Mouse (Mus musculus): ENCODE data around the gene Upk3a.
A peak's percentile ranks its signal among the peaks of the same experiment; 100 is the strongest.
"Not testable (repeated sequence)": the region's sequence is repeated elsewhere in the genome, so short reads cannot be mapped to it uniquely, and the experiment has no call there.

The Upk3a gene

DNA sequence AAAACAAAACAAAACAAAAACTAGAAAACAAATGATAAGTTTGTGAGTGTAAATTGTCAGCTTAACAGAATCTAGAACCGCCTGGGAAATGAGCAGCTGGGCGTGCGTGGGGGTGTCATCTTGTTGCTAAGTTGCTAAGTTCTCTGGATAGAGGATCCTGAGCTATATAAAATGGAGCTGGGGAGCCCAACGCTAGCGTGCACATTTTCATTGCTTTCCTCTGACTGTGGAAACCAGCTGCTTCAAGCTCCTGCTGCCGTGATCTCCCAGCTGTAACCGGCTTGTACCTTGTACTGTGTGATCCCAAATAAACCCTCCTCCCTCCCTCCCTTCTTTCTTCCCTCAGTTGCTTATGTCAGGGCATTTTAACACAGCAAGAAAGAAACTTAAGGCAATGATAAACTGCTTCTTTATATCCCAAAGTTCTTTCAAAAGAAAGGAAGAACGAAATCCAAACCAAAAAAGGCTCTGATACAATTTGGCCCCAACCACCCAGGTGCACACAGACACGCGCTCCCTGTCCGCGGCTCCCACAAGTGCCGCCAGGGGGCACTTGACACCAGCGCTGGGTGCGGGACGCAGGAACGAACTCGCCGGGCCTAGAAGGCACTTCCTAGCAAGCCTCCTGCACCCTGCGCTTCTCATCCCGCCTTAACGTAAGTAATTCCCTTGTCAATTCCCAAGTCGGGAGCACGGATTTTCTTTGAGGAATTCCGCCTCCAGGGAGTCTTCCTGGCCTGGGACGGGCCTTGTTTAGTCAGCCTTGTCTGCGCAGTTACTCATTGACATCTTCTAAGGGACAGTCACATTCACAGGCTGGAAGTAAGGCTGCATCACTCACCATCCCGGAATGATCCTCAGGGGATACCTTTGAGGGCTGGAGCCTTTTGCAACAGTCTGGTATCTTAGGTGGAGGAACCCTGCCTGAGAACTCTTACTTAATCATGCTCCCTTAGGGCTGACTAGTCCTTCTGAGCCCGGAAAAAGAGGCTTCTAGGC is 15.7 kb upstream of the Upk3a start:
- peak; percentile 69 to 75 for DNase-seq

DNA sequence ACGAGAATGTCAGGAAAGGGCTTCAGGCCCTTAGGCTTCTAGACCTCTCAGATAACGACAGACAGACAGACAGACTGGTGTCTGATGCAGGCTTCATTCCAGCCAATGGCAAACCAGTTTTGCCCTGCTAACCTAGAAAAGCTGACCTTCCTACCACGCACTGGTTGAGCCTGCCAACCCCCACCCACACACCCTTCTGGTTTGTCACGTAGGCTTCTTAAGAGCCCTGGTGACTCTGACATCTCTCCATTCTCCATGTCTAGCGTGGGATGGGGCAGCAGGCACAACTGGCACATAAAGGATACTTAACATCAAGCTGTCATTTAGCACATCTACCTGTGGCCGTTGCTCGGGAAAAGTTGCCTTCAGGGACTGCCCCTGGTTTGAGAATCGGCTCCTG is 7.3 kb upstream of the Upk3a start:
- DNase-seq = no peak

DNA sequence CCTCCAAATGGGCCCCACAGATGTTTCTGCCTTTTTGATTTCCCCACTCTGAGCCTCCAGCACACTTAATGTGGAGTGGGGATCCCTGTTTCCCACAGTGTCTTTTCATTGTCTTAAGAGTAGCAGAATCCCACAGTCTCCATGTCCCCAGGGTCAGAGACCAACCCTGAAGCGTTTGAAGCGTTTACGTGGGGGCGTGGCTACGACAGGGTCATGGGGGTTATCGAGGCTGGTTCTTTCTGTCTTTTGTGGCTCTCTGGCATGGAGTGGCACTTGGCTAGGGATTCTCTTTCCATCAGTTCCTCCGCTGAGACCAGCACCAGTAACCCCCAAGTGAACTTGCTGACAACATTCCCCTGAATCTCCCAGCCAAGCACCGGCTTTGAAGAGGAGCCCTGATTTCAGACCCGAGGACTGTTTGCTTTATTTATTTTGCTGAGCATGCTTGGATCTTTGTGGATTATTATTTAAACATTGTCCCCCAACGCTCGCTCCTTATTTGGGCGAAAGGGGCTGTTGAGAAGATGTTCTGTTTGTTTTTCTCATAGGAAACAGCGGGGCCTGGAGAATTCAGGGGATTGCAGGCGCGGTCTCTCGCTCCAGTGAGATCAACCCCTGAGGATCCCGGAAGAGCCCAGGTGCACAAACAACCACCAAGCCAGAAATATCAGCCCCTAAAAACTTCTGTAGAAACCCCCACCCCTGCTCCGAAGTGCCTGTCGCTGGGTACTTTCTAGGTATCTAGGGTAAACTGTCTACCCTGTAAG is 4.9 kb upstream of the Upk3a start:
- DNase-seq = no peak

DNA sequence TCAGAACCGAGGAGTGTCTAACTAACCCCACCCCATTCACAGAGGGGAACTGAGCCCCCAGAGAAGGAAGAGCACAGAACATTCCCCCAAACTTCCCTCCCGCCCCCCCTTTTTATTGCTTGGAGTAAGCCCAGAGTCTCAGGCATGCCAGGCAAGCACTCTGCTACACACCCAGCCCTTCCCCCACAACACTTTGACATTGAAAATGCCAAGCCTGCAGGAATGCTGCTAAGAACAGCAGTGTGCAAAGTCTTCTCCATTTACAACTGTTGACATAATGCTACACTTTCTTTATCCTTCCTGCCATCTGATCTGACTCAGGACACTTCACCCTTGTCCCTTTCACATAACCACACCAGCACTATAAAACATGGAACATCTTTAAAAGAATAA is 4.3 kb upstream of the Upk3a start:
- DNase-seq = peak; percentile 18 to 44

DNA sequence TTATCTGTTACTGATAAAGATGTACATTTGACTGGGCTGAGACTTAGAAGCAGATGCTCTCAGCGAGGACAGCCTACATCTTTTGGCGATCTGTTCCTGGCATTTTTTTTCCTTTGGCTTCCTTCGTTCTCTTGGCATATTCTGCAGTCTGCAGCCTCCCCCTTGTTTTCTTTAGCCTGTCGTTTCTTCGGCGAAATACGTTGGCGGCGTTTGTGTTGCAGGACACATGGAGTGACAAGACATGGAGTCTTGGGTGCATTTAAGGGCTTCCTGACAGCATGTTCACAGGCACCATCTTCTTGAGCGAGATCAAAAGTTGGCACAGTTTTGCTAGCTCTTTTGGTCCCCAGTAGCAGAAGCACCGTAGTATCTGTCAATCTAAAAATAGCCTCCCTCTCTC is 1.2 kb upstream of the Upk3a start:
- DNase-seq = no peak

DNA sequence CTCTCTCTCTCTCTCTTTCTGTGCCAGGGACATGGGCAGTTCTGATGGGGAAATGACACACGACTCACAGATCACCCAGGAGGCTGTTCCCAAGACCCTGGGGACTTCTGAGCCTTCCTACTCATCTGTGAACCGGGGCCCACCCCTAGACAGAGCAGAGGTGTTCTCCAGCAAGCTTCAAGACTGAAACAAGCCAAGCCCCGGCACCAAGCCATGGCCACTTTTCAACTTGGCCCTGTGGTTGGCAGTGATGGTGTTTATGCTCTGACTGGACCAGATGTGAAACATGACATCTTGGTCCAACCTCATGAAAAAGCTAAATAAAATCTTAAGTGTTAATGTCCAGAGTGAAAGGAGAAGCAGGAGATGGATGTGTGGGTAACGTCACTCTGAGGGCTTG is 5.3 kb downstream of the Upk3a start:
- no peak for DNase-seq

DNA sequence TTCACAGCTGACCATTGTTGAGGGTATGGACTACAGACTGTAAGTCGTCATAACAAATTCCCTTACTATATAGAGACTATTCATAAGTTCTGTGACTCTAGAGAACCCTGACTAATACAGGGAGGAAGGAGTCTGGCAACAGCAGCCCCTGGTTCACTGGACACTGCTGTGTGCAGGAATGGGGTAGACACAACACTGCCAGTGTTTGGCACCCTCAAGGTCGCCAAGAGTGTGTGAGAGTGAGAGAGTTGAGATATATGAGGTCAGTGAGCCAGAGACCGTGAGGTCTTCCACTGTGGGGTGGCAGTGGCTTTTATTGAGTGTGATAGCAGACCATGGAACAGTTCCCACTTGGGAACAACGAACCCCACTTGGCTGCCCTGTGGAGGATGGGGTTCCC is 9.3 kb downstream of the Upk3a start:
- no peak for DNase-seq

DNA sequence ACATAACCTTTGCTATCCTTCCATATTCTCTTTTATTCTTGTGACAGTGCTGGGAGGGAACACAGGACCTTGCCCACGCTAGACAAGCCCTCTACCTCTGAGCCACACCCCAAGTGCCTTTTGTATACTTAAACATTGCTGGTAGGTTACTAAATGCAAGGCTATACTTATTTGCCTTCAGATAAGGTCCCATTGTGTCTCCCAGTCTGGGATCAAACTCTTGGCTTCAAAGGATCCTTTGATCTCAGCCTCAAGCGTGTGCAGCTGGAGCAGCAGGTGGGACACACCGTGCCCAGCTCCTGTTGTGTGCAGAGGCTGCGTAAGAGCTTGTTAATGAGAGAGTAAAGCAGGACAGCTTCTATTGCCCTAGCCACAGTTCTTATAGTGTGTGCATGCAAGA is 10.8 kb downstream of the Upk3a start:
- no peak for DNase-seq

DNA sequence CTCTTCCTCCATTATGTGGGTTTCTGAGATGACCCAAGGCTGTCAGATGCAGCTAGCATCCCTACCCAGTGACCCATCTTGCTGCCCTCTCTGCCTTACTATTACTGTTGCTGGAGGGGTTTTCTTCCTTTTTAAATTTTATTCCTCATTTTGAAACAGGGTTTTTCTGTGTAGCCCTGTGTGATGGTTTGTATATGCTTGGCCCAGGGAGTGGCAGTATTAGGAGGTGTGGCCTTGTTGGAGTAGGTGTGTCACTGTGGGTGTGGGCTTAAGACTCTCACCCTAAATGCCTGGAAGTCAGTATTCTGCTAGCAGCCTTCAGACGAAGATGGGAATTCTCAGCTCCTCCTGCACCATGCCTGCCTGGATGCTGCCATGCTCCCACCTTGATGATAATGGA is 11.7 kb downstream of the Upk3a start, which contains the start of gene Fam118a:
TSS of gene Fam118a (plus strand) at position 301 of the 400 bp plus-strand sequence.
- not testable (repeated sequence) for DNase-seq

DNA sequence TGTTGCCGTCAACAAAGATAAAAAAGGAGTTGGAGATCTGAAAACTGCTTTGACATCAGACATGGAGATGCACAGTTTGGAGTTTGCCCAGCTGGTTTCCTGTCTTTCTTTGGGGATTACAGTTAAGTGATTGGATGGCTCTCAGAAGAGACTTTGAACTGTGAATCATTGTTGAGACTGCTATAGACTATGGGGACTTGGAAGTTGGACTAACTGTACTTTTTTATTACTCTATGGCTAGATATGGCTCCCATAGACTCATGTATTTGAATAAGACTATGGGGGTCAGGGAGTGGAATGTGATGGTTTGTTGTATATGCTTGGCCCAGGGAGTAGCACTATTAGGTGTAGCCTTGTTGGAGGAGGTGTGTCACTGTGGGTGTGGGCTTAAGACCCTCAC is 13.7 kb downstream of the Upk3a start:
- DNase-seq = not testable (repeated sequence)

DNA sequence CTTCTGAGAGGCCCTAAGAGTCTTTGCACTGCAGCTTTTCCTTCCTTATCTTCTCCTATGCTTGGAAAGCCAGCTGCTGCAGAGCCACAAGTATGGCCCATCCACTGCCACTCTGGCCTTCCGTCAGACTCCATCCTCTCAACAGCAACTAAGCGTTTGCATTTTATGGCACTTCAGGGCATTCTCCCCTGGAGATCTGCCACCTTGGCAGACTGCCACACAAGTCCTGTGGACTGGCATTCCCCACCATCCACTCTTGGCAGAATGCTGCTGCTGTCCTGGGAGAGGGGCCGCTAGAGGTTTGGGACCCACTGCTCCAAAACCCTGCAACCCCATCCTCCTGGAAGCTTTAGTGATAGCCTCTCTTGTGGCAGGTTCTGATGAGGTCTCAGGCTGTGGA is 14.9 kb downstream of the Upk3a start:
- DNase-seq = no peak

DNA sequence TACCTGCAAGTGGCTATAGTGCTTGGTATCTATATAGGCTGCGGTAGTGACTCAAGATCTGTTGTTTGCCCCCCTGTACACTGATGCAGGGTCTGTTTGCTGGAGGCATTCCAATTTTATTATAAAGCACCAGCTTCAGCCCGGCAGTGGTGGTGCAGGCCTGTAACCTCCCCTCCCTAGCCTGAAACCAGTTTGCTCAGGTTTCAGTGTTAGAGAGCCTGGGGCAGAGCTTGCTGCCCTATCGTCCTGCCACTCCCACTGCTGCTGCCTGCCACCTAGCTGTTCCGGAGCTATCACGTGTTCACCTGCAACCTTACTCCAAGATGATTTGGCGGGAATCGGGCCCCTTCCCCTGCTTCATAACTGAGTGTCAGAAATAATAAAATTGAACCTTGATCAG is 17.0 kb downstream of the Upk3a start:
- DNase-seq = peak; percentile 18 to 55

DNA sequence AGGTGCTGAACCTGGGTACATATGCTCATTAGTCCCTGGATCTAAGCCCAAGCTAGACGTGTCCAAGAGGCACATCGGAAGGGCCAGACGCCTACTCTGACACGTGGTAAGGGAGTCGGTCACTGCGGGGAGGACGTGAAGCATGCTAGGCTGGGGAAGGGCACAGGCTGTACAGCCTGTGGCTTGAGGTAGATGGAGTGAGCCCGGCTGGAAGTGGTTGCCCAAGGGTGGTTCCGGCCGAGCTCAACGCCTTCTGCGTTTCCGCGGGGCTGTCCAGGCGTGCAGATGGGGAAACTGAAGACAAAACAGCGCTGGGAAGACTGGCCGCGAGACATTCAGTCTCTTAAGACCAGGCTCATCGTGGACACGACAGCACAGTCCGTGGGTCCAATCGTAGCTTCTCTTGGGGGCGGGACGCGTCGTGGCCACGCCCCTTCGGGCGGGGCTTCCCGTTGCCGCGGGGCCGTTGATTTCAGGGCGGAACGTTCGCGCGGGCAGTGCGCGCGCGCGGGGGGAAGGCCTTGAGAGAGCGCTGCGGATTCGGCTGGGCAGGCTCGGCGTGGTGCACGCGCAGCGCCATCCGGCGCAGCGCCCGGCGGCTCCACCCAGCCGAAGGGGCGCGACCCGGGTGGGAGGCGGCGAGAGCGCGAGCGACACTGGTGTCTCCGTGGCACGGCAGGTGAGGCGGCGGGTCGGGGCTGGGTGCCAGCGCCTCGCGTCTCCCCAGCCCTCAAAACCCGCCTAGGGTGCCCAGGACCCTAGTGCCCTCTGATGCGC is 19.8 kb downstream of the Upk3a start:
- DNase-seq = peak; percentile 96 to 97

DNA sequence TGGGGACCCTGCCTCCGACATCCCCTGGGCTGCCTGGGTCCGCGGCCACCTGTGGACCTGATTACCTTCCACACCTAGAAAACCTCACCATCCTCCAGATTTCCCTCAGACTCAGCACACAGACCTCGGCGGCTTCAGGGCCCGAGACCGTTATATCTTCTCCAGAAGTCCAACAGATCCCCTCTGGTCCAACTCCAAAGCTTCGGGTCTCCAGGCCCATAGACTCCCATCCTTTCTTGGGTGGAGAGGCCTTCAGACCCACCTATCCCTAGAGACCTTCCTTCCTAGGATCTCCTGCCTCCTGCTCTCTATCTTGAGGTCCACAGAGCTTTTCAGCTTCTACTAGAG is 20.4 kb downstream of the Upk3a start:
- DNase-seq = no peak

DNA sequence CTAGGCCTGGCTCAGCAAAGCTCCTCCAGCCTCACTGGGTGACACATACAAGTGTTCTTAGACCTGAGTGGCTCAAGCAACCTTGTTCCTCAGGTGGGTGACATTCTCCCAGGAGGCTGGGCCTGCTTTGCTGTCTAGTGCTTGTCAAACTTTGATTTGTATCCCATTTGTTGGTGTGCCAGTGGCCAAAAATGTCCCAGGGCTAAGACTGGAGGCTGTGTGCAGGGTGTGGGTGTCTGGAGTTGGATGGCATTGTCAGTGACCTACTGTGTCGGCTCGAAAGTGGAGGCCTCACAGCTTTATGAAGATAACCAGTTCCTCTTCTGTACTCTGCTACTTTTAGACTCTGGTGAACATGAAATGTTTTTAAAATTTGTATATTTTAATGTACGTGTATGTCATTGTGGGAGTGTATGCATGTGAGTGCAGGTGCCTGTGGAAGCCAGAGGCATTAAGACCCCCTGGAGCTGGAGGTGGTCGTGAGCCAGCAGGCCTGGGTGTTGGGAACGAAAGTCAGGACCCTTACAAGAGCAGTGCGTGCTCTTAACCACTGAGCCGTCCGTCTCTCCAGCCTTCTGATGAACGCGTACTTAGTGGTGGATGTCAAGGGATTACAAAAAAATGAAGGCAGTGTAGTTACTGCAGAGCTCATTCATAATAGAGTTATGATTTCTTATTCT is 24.7 kb downstream of the Upk3a start:
- no peak for DNase-seq

DNA sequence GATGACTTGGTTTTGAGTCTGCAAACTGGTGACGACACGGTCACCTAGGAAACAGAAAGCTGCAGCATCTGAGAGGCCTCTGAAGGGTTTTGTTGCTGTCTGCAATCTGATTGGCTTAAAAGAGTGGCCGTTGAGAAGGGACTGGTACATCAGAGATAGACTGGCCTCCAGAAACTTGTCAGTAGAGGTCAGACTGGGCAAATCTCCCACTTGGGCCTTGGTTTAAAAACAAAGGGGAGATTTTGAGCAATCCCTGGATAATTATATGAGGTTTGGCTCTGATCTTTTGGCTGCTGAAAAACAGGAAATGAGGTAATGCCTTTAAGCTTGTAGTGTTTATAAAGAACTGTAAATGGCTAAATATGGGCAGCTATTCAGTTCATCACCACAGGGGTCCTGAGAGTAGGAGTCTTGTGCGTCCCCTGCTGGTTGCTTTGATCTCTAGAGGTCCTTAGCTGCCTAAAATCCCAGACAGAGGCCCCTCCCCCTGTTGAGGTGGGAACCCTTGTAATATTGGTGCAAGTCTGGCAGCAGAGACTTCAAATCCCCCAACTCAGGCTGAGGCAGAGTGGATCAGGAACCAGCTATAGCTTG is 25.5 kb downstream of the Upk3a start:
- peak; percentile 62 to 73 for DNase-seq

DNA sequence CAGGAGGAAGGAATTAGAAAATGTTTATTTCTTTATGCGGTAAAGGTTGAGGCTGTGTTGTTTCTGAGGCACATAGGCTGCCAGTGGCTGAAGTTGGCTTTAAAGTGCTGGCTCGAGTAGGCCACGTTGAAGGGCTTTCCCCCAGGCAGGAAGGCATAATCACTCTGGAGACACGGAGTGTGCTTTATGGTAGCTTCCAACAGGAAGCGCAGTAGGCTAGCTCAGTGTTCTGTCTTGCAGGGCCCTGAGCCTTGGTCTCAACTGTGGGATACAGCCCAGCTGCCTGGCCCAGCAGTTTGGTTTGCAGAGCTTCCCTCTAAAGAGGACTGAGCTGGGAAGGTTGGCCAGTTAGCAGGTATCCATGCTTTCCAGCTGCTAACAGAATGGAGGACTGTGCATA is 26.2 kb downstream of the Upk3a start:
- DNase-seq = no peak

DNA sequence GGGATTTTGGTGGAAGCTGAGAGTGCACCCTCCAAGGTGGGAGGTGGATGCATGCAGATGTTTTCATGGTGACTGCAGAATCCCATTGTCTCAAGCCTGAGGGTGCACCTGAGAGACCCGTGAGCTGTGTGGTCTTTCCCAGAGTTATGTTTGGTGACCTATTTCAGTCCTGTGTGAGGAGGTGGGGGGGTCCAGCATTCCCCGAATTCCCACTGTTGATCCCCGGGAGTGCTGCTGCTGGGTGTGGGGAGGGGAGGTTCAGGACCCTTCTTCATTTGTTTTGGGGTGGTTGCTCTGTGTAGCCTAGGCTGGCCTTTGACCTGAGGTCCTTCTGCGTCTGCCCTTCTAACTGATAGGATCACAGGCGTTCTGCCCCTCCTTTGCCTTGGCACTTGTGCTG is 26.8 kb downstream of the Upk3a start:
- no peak for DNase-seq

DNA sequence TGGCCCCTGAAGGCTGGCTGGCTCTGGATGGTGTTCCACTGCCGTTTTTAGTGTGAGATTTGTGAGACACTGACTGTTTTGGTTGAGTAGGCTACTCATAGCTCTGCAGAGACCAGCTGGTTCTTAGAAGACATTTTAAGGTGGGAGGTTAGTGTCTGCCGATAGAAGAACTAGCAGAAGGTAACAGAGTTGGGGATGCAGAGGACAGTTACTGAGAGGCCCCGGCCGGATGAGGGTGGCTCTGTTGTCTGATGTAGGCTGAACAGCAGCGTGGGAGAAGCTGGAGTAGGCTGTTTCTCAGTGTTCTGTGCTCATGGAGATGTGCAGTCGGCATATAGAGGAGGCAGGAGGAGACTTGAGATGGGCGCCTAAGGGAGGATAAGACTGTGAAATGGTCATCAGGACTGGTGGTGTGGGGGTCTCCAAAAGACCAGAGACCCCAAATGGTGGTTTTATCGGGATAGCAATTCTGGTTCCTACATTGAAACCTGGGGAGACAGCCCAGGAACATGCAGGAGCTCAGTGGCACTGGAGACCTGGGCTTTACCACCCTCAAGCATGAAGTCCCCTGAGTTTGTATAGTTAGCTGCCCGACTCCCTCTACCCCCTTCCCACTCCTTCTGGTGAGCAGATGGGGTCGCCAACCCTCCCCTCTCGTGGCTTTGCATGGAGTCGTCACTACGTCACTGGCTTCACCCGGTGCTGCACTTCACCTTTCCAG is 29.4 kb downstream of the Upk3a start:
- DNase-seq = no peak

DNA sequence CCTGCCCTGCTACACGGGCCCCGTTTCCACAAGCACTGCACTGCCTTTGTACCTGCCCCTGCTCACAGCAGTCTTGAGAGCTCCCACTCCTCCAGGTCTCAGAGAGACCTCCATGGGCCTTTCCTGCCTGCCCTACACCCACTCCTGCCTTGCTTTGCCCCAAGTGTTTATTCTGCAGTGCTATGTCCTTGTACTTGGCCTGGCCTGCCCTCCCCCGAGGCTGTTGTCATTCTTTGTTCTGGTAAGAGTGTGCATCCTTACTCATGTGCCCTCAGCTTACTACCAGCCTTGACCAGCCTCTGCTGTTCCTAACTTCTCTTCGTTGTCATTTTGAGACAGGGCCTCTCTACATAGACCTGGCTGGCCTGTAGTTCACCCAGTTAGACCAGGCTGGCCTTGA is 30.9 kb downstream of the Upk3a start:
- no peak for DNase-seq

DNA sequence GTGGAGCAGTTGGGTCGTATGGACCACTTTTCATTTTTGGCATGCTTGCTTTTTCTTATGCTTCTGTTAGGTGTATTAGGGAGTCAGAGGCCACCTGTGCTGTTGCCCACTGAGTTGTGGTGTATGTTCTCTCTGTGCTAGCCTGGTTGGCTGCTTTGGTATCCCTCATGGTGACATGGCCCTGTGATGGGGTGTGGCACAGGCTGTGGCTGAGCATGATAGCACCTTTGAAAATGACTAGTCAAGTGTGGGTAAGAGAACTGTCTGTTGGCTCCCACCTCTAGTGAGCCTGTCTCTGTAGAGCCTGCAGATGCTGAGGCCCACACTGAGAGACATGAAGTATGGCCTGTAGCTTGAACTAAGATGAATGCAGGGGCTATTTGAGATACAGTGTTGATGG is 32.8 kb downstream of the Upk3a start:
- DNase-seq = no peak

DNA sequence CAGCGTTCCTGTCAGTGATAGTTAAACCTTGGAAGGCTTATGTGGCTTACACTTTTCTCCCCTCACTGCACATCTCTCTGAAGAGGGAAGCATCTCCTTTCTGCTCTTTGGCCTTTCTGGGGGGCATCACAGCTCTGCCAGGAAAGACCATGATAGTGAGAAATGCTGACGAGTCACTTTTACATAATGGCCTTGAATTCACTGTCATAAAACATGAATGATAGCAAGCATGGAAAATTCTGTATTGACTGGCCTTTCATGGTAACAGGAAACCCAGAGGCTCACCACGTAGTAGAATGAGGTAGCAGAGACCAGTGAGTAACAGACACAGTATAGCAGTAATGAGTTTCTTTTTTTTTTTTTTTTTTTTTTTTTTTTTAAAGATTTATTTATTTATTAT is 37.2 kb downstream of the Upk3a start:
- no peak for DNase-seq

All from lung, adult 18-20 months (tissue).